Mouse (Mus musculus): Measurements from ENCODE around the gene Ogfod3. TPM values are rescaled to one million over a fixed set of nuclear protein-coding genes. Genes with fewer than 3 reads are reported as not detected.

The Ogfod3 gene
- total RNA-seq, 2 experiments from 2014 or later: 8.2 TPM

Other genes with a start within 250 kb of the Ogfod3 start
- gene Csnk1d, start 213.4 kb downstream of the Ogfod3 start, total RNA-seq (2021): 100 to 1,000 TPM; 117 to 135 TPM
- 1 to 10 TPM; 1.1 to 2.2 TPM for gene Cd7, start 165.3 kb downstream of the Ogfod3 start, total RNA-seq (2021)
- not detected for gene Sectm1b, start 141.1 kb downstream of the Ogfod3 start, total RNA-seq (2021)
- gene Sectm1a, start 123.5 kb downstream of the Ogfod3 start, total RNA-seq (2021): not detected
- not detected for gene Tex19.2, start 86.0 kb downstream of the Ogfod3 start, total RNA-seq (2021)
- gene Tex19.1, start 58.6 kb downstream of the Ogfod3 start, total RNA-seq (2021): not detected
- under 1 TPM; 0.19 to 0.21 TPM for gene Uts2r, start 44.4 kb downstream of the Ogfod3 start, total RNA-seq (2021)
- gene Hexdc, start 278 bp downstream of the Ogfod3 start, total RNA-seq (2021): 10 to 100 TPM; 19.6 to 22.3 TPM
- 10 to 100 TPM; 20.0 to 20.4 TPM for gene Cybc1, start 24.6 kb upstream of the Ogfod3 start, total RNA-seq (2021)
- 10 to 100 TPM; 38.4 to 49.2 TPM for gene Narf, start 32.5 kb upstream of the Ogfod3 start, total RNA-seq (2021)
- gene Foxk2, start 55.3 kb upstream of the Ogfod3 start, total RNA-seq (2021): 10 to 100 TPM; 79.6 to 82.2 TPM
- 10 to 100 TPM; 68.5 to 75.4 TPM for gene Wdr45b, start 149.7 kb upstream of the Ogfod3 start, total RNA-seq (2021)
- gene Rab40b, start 183.5 kb upstream of the Ogfod3 start, total RNA-seq (2021): 10 to 100 TPM; 42.4 to 51.4 TPM
- 10 to 100 TPM; 49.2 to 53.6 TPM for gene Fn3krp, start 216.7 kb upstream of the Ogfod3 start, total RNA-seq (2021)
- gene Fn3k, start 230.2 kb upstream of the Ogfod3 start, total RNA-seq (2021): 10 to 100 TPM; 58.5 to 60.4 TPM
- 10 to 100 TPM; 36.4 to 36.6 TPM for gene Tbcd, start 247.2 kb upstream of the Ogfod3 start, total RNA-seq (2021)

Data from left cerebral cortex, adult 18-20 months (tissue).